Mouse (Mus musculus) lung, postnatal 36 days (tissue): ENCODE data around the gene Slc25a38.

Experiments used
- DNase-seq: peaks from one replicate; pipeline ENCODE4 v3.0.0; 2022; ENCODE audit warnings: mixed read lengths

Slc25a38 gene

DNA sequence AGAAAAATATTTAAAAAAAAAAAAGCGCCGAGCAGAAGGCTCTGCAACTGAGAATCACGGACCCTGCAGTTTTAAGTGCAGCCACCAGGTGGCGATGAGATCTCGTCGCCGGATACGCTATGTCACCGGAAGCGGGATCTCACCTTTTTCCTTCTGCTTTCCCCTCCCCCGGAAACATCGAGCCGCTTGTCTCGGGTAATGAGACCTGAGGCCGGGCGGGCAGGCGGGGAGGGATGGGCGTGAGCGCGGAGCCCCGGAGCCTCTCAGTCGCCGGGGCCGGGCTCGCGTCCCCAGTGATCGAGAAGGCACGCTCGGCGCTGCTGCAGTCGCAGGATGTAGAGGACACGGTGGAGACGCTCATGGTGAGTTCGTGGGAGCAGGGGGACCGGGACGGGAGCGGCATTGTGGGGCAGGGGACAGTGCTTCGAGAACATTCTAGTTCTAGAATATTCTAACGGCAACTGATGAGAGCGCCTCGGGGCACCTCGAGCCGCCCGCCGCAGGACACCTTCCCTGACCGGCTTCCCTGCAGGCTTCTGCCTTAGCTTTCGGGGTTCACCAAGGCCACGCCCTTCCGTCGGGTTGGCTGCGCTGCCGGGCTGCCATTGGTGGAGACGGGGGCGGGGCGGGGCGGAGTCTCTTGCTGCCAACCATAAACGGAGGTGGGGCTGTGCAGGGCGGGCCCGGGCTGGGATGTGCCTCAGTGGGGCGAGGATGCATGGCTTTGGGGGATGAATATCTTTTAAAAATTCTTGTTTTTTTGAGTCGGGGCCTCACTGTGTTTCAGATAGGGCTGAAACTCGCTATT, at the start of gene Slc25a38:
Gene Slc25a38, plus strand, starts transcription at position 164 of the 808 bp plus-strand sequence.
- peak; percentile 98 for DNase-seq

DNA sequence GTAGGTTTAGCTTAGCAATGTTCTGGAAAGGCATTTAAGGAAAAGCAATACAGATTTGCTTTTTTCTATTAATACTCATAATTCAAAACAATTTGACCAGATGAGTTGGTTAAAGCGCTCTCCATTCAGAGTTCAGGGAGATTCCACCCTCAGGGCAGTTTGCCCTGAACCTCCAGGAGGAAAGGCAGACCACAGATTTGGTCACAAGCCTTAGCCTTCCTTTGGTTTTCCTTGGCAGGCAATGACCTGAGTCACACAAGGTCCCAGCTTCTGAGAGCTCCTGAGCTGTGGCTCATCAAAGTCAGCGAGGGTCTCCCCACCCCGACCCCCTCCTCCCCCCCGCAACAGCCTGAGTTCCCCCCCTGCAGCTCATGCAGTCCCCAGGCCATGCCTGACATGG, 45.9 kb upstream of the Slc25a38 start:
- no peak for DNase-seq

DNA sequence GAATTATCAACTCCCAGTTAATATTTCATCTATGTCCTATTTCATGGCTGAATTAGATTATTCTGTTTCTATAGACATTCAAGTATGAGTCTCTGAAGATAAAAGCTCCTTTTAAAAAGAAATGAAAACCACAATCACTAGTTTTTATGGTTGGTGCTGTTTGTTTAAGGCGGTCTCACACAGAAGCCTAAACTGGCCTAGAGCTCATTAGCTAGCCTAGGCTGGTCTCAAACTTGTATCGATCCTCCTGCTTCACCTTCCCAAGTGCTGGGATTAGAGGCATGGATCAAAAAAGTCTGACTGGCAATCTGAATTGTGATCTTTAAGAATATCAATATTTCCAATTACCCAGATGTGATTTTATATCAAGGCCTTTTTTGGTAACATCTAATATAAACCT, 42.6 kb upstream of the Slc25a38 start:
- no peak for DNase-seq

DNA sequence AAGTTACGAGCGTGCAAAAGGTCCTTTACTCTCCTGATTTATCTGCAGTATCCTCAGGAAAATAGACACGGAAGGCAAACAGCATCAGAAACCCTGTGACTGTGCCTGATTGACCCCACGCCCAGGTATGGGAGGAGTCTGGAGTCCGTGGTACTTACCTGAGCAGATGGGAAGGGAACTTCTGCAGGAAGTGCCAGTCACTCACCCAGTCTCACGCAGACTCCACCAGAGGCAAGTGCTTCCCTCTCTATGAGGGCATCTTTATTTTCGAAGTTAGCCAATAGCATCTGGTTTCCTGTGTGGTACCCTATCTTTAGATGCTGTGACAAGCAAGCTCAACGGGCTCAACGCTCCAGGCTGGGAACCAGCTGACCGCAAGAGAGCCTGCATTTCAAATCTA, 42.1 kb upstream of the Slc25a38 start:
- peak; percentile 10 for DNase-seq

DNA sequence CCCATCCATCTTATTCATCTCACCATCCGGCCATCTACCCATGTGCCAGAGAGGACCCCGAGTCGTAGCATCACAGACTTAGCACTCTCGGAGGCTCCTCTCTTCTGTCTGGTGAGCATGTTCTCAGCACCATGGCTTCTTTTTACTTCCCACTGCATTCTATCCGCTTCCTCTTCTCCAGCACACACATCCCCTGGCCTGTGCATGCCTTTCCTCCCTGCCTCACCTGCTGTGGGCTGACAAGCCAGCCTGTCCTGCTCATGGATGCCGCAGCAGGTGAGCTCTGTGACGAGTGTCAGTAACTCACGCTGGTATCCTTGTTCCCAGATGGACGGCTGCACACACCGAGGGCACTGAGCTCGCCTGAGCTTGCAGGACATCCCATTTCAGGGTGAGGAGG, 40.4 kb upstream of the Slc25a38 start, which contains the start of gene Cx3cr1:
Gene Cx3cr1, minus strand, starts transcription at position 101 of the 400 bp plus-strand sequence.
- DNase-seq: no peak

DNA sequence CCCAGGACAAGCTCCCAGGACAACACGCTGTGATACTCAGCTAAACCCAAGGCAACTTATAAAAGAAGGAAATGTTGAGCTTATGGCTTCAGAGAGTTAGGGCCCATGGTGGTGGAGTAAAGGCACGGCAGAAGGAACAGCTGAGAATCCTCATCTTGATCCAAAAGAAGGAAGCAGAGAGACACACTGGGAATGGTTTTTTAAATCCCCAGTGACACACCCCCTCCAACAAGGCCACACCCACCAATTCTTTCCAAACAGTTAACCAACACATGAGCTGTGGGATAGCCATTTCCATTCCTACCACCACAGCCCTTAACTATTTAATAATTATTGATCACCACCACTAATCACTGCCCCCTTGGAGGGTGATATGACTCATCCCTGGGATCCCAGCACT, 38.9 kb upstream of the Slc25a38 start:
- DNase-seq: no peak

DNA sequence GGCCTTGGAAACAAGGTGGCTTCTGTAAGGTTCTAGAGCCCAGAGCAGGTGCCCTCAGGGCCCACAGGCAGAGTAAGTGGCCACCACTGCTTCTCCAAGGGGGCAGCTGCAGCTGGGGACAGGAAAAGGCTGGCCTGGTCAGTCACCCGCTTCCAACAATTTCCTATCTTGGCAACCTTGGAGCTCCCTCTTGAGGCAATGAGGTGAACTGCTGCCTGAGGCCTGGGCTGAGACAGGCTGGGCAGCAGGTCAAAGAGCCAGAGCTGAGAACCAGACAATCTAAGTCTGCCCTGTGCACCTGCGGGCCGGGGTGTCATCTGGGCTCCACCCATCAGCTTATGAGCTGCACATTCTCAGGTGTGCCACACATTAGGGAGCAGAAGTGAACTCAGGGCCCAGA, 37.0 kb upstream of the Slc25a38 start:
- peak; percentile 89 for DNase-seq

DNA sequence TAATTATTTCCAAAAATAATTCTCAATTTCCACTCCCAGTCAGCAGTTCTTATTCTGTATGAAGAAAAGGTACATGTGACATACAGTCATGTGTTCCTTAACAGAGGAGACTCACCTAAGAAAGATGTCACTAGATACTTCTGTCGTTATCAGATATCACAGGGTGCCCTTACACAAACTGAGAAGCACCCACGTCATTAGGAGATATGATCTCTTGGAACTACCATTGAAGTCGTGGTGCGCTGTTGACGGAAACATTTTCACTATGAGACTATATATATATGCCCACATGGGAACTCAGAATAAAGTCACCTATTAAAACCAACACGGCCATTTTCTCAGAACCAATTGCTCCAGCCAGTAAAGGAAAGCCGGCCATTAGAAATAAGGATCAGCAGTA, 35.7 kb upstream of the Slc25a38 start:
- no peak for DNase-seq

DNA sequence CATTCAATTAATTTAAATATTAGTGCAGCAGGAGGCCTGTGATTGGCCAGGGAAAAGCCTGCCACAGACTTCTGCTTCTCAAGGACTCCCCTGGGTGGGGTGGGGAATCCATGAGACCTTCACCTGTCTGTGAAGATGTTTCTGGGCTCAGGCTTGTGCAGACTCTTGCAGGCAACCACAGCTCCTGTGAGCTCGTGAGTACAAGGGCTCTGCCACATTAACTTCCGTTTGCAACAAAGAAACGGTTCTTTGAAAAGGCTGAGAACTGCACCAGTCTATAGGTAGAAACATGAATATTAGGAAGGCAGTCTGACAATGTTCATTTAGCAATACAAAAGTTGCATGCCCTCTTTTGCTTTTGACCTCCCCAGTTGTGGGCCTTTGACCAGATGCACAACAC, 31.9 kb upstream of the Slc25a38 start:
- DNase-seq: no peak

DNA sequence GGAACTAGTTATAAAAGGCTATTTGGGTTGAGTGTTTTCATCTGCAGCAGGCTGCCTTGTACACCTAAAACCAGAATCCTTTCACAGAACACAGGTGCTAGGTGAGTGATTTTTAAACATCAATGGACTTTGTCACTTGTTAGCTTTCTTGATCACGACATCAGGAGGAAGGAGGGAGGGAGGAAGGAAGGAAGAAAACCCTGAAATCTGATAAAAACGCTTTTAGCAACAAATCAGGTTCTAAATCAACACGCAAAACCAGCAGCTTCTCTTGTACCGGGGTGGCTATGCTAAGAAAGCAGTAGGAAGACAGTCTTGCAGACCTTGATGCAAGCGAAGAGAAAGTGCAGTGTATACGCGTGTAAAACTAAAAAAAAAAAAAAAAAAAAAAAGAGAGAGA, 30.3 kb upstream of the Slc25a38 start:
- no peak for DNase-seq

DNA sequence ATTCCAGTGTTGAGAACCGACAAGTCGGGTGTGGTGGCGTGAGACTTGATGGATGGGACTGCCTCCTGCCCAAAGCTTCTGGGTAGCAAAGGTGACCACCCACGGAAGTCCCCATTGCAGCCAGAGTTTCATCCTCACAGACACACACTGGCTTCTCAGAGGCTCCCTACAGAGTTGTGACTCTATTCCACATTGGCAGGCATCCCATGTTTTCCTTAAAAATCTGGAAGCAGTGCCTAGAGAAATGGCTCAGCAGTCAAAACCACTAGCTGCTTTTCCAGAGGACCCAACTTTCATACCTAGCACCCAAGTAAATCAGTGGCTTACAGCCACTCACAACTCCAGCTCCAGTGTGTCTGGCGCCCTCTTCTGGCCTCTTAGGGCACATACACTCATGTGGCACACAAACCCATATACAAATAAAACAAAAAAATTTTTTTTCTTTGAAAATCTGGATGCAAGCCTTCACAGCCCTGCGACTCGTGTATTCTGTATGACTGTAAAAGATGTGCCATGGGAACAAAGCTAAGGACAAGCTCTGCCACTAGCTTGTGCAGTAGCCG, 29.5 kb upstream of the Slc25a38 start:
- DNase-seq: no peak

DNA sequence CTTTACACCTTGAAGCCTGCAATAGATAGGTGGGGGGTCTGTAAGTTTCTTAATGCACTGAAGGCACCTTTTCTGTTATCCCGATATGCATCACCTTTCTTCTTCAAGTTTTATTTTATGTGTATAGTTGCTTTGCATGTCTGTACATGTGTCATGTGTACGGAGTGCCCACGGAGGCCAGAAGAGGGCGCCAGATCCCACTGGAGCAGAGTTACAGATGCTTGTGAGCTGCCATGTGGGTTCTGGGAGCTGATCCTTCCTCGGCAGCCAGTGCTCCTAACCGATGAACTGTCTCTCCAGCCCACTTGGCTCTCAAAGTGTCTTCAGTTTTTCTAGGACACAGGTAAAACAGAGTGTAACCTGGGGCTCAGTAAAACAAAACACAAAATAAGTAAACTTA, 28.9 kb upstream of the Slc25a38 start:
- DNase-seq: no peak

DNA sequence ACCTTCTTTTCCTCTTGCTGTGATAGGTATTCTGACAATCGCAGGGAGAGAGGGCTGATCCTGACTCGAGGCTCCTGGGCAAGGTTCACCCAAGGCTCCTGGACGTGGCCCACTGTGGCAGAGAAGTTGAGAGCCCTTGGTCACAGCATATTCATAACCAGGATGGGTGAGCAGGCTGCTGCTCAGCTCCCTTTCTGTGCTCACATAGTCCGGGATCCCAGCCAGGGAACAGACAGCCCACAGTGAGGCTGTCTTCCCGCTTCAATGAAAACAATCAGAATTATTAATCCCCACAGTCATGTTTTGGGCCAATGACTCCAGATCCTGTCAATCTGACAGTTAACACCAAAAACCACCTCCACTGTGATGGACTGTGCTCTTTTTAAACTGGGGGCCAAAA, 28.2 kb upstream of the Slc25a38 start:
- no peak for DNase-seq

DNA sequence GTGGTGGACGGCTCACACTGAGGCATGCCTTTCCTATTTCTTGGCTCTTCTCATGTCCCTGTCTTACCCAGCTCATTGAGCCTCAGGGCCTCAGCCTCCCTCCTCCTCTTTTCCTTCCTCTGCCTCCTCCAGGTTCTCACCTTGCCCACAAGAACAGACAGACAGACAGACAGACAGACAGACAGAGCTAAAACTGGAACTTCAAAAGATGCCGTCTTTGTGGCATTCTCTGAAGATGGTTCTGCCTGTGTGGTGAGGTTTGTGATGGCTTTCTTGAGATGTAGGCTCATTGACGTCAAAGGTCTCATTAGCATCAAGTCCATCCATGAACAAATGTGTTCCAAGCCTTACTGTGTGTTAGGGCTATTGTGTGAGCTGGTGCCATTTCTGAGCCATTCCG, 27.5 kb upstream of the Slc25a38 start:
- no peak for DNase-seq

DNA sequence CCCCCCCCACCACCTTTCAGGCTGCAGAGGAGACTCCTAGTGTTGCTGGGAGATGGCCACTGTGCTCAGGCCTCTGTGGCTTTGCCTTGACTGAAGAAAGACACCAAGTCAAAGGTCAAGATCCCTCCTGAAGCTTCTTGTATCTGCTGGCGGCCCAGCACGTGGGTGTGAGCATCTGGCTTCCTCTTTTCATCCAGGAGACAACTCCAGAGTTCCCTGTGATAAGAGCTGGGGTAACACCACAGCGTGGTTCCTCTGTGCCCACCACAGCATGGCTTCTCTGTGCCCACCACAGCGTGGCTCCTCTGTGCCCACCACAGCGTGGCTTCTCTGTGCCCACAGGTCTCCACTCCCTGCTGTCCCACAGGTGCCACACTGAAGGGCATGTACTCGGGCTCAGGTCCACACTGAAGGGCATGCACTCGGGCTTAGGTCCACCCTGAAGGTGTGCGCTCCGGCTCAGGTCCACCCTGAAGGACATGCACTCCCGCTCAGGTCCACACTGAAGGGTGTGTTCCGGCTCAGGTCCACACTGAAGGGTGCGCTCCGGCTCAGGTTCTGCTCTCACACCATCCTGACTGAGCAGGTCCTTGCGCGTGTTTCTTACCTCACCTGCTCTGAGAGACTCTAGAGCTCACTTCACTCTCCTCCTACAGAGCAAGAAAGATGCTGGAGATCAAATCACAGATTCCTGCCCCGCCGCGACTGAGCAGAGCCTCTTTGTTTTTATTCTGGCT, 26.8 kb upstream of the Slc25a38 start:
- DNase-seq: peak; percentile 45

DNA sequence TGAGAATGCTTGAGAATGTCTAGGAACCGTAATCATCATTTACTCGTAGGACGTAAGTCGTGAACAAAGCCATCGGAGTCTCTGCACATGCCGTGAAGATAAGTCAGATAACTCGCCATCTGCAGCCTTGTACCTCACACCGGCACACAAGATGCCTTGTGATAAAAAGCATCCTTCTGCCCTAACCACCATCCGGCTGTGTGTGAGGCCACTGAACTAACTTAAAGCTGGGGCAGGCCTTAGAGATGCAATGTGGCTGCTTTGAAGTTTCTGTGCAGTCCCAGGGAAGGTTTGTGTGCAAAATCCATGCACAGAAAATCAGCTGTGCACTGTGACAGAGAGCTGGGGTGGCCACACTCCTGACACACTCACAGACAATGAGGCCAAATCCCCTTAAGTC, 25.8 kb upstream of the Slc25a38 start:
- no peak for DNase-seq

DNA sequence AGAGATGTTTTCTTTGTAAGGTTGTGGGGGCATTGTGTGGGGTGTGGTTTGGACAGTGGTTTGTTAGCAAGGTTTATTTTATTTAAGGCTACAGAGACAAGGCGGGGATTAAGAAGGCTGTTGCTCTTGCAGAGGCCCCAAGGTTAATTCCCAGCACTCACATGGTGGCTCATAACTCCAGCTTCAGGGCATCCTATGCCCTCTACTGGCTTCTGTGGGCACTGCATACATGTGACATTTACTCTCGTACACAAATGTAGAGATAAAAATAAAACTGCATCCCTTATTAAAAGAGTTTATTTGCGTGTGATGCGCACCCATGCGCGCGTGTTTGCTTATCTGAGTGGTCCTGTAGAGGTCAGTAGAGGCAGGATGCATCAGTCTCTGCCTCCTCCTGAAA, 21.0 kb upstream of the Slc25a38 start:
- no peak for DNase-seq

DNA sequence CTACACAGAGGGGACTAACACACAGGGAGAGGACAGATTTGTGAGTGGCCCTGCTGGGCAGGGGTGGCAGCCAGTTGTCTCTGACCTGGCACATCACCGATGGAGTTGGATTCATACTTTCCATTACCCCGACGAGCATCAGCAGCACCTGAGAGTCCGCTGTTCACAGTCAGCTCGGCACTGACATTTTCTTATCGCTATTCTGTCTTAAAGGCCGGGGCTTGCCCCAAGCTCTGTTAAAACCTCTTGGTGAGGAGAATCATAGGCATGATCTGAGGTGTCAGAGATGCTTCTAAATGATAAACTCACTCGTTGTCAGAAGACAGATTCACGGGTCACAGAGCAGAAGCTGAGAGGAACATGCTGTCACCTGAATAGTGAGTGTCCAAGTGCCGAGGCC, 19.1 kb upstream of the Slc25a38 start:
- no peak for DNase-seq

DNA sequence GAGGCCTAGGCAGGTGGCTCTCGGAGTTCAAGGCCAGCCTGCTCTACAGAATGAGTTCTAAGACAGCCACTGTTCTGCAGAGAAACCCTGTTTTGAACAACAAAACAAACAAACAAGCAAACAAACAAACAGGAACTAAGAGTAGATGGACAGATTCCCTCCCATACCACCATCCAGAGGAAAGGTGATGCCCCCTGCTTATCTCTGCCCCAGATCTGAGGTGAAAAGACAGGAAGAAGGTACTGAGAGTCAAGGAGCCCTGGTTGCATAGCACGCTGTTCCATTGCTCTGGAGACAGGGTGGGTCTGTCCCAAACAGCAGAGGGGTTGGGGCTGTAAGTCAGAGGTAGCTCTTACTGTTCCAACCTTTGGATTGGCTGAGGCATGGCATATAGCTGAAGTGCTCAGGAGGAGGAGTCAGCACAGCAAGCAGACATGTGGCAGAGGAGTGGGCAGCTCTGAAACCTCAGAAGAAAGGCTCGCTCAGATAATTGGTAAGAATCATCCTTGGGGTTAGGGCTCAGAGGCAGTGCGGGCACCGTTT, 18.4 kb upstream of the Slc25a38 start, which contains the start of gene Ccr8:
Gene Ccr8, plus strand, starts transcription at position 419 of the 543 bp plus-strand sequence.
- no peak for DNase-seq

DNA sequence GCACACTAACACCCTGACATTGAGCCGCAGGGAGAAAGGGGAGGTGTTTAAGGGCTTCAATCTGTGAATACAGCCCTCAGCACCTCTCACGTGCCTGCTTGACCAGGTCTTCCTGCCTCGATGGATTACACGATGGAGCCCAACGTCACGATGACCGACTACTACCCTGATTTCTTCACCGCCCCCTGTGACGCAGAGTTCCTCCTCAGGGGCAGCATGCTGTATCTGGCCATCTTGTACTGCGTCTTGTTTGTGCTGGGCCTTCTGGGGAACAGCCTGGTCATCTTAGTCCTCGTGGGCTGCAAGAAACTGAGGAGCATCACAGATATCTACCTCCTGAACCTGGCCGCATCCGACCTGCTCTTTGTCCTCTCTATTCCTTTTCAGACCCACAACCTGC, 16.5 kb upstream of the Slc25a38 start:
- DNase-seq: no peak

DNA sequence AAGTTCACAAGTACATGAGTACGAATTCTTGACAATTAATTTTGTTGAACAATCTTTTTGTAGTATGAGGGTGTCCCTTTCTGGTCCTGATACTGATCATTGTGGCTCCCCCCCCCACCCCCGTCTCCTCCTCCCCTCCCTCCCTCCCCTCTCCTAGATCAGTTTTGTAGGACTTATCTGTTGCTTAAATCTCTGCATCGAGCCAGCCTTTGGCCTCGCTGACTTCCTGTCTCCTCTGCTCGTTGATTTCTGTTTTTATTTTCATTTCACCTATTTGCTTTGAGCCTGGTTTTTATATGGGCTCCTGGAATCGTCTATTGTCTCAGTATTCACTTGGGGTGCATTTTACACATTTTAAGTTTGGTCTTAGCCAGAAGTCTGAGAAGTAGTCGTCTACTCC, 14.3 kb upstream of the Slc25a38 start:
- no peak for DNase-seq

DNA sequence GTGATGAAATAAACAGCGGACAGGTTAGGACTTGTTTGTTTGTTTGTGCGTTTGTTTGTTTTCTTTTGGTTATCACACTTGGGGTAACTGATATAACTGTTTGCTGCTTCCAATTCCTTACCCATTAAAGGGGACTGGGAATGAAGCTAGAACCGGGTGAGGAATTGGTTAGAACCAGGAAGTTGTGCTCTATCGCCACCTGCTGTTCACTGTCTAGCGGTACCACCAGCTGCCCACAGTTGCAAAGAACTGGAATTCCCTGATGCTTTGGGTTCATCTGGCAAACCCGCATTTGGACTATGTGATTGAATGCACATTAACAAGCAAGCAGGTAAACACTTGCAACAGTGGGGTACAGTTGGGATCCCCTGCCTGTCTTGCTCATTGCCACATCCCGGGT, 11.5 kb upstream of the Slc25a38 start:
- peak; percentile 76 for DNase-seq

DNA sequence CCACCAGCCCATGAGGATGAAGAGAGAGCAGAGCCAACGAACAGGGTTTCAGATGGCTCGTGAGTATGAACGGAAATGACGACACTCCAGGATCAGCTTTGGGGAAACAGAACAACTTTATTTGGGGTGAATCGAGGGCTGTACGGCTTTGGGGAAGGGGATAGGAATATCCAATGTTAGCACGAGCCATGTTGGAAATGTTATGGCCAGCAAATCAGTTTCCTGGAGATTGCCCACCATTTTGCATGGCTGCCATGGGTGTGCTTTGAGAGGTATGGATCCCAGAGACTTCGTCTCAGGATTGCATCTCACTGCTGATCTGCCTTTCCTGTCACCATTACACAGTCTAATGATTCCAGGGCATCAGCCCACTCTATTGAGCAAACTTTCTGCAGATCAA, 10.9 kb upstream of the Slc25a38 start:
- no peak for DNase-seq

DNA sequence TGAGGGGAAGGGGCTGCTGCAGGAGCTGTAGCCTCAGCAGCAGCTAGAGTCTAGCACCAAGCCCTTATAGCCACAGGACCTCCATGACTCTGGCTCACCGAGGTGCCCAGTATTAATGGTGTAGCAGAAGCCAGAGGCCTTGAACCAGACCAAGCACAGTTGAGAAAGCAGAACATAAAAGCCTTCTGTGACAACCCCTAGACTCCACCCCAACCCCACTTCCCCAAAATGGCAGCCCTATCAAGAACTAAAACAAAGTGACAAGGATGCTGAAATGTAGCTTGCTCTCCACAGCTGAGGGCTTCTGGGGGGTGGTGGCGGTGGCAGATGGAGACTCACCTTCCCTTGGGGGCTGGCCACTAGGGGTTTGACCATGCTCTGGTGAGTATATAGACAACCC, 9.0 kb upstream of the Slc25a38 start:
- DNase-seq: no peak
